Mouse (Mus musculus): ENCODE results near the gene Coq5. TPM values are rescaled to one million over a fixed set of nuclear protein-coding genes. Genes with fewer than 3 reads are reported as not detected.

Coq5 gene
- total and polyA plus RNA-seq, 3 experiments = 23.4 to 51.6 (median 42.9) TPM

DNA sequence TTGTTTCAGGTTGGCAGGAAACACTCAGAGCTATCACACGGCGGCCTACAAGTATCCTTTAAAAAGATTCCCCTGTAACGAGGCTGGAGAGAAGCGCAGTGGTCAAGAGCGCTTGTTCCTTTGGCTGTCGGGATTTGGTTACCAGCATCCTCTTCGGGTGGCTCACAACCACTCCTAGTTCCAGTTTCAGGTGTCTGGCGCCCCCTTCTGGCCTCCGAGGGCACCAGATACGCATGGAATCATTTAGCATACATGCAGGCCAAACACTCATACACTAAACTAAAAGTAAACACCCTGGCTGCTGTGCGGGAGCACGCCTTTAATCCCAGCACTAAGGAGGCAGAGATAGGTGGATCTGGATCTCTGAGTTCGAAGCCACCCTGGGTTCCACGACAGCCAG lies 3.5 kb upstream of the Coq5 start:
- Histone ChIP-seq H3K4me1 (ENCODE audit: insufficient read depth, low read depth, low read length) (peaks cover 39% of the 10 kb centered on the region), H3K9me3 (replicated peaks) (peaks cover 3% of the 10 kb centered on the region; the same call in 1 of the 2 replicates), H3K4me3 (ENCODE audit: low read depth, low read length) (no peak overlapping the region), H3K27me3 (ENCODE audit: insufficient read depth, low read length) (no peaks in the 10 kb centered on the region), H3K36me3 (replicated peaks) (peaks cover 3% of the 10 kb centered on the region)
- TF ChIP-seq GATA1 (IDR thresholded peaks at IDR 0.05; ENCODE audit: borderline replicate concordance, low read length) (no peak), CTCF (IDR thresholded peaks at IDR 0.05; ENCODE audit: low read depth, low read length) (0 out of 2 replicates have a peak, but pooled peaks have one; percentile 16), POLR2AphosphoS5 (IDR thresholded peaks at IDR 0.05; ENCODE audit: insufficient replicate concordance, low read depth, low read length) (no peak)
- ATAC-seq (ENCODE audit: extremely low read depth, insufficient number of reproducible peaks, low FRiP score, poor library complexity, severe bottlenecking) = no peak
- DNase-seq (ENCODE audit: low spot score) = no peak

DNA sequence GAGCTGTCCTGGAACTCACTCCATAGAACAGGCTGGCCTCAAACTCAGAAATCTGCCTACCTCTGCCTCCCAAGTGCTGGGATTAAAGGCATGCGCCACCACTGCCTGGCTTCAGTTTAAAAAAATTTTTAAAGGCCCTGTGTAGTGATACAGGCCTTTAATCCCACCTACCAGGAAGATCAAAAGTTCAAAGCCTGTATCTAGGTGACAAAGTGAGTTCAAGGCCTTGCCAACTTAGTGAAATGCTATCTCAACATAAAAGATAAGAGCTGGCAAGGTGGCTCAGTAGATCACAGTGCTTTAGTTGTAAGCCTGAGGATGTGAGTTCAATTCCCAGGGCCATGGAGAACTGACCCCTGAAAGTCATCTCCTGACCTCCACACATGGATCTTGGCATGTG lies 1.4 kb upstream of the Coq5 start:
- TF ChIP-seq TAL1 (conservative IDR thresholded peaks at IDR 0.05; ENCODE audit: low read depth, low read length) (no peak), GATA1 (IDR thresholded peaks at IDR 0.05; ENCODE audit: borderline replicate concordance, low read length) (no peak), CTCF (IDR thresholded peaks at IDR 0.05; ENCODE audit: low read depth, low read length) (no peak), POLR2AphosphoS5 (IDR thresholded peaks at IDR 0.05; ENCODE audit: insufficient replicate concordance, low read depth, low read length) (no peak), GATA2 (IDR thresholded peaks at IDR 0.05; ENCODE audit: borderline replicate concordance, low read depth, low read length) (no peak)
- H3K4me3 ChIP-seq (ENCODE audit: low read depth, low read length) = no peak overlapping the region
- H3K27me3 ChIP-seq (ENCODE audit: insufficient read depth, low read length) = no peaks in the 10 kb centered on the region
- H3K9me3 ChIP-seq (replicated peaks) = peaks cover 3% of the 10 kb centered on the region; the same call in 1 of the 2 replicates
- H3K4me1 ChIP-seq (ENCODE audit: insufficient read depth, low read depth, low read length) = peaks cover 55% of the 10 kb centered on the region
- ATAC-seq (ENCODE audit: extremely low read depth, insufficient number of reproducible peaks, low FRiP score, poor library complexity, severe bottlenecking) (no peak), DNase-seq (ENCODE audit: low spot score) (no peak)
- H3K36me3 ChIP-seq (replicated peaks) = peaks cover 16% of the 10 kb centered on the region

DNA sequence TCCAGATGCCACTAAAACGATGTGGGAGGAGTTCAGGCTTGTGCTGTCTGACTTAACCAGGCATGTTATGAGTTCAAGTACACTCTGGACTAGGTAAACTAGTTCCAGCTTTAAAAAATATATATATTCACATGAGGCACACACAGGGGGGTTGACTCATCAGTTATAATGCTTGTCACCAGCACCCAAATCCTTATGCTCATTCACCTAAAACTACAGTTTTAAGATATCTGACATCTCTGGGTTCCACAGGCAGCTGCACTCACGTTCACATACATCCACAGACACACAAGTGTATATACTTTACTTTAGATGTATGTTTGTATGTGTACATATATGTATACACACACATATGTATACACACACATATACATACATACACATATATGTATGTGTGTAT lies 681 bp upstream of the Coq5 start:
- H3K36me3 ChIP-seq (replicated peaks) = peaks cover 23% of the 10 kb centered on the region
- H3K9me3 ChIP-seq (replicated peaks) = peaks cover 3% of the 10 kb centered on the region; the same call in 1 of the 2 replicates
- TF ChIP-seq POLR2AphosphoS5 (IDR thresholded peaks at IDR 0.05; ENCODE audit: insufficient replicate concordance, low read depth, low read length) (no peak), CTCF (IDR thresholded peaks at IDR 0.05; ENCODE audit: low read depth, low read length) (no peak), TAL1 (conservative IDR thresholded peaks at IDR 0.05; ENCODE audit: low read depth, low read length) (no peak), GATA1 (IDR thresholded peaks at IDR 0.05; ENCODE audit: borderline replicate concordance, low read length) (no peak), GATA2 (IDR thresholded peaks at IDR 0.05; ENCODE audit: borderline replicate concordance, low read depth, low read length) (no peak)
- H3K27me3 ChIP-seq (ENCODE audit: insufficient read depth, low read length) = no peaks in the 10 kb centered on the region
- H3K4me3 ChIP-seq (ENCODE audit: low read depth, low read length) = no peak overlapping the region
- no peak for ATAC-seq (ENCODE audit: extremely low read depth, insufficient number of reproducible peaks, low FRiP score, poor library complexity, severe bottlenecking)
- H3K4me1 ChIP-seq (ENCODE audit: insufficient read depth, low read depth, low read length) = peaks cover 55% of the 10 kb centered on the region
- DNase-seq (ENCODE audit: low spot score) = no peak

DNA sequence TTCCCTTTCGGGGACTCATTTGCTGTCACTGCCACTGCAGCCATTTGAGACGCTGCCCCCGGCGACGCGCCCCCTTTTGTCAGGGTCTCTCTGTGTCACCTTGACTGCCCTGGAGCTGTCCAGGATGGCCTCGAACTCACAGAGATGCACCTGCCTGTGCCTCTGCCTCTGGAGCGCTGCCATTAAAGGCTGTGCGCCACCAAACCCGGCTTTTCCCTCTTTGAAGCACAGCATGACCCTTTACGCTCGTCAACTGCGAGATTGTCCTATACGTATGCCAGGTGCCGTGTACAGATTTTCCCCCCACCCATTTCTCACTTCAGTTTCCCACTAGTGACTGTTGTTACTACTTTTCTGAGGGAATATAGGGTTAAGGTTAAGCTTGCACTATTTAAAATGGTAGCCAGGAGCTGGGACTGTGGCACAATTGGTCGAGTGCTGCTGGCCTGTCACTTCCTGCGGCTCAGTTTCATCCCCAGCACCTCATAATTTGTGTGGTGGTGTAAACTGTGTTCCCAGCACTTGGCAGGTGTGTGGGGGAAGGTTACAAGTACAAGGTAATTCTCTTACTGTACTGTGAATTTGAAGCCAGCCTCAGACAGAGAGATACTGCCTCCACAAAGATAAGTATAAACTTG lies 703 bp downstream of the Coq5 start:
- peak; percentile 46 for DNase-seq (ENCODE audit: low spot score)
- H3K36me3 ChIP-seq (replicated peaks) = peaks cover 36% of the 10 kb centered on the region
- no peak for ATAC-seq (ENCODE audit: extremely low read depth, insufficient number of reproducible peaks, low FRiP score, poor library complexity, severe bottlenecking)
- no peaks in the 10 kb centered on the region for H3K27me3 ChIP-seq (ENCODE audit: insufficient read depth, low read length)
- H3K4me1 ChIP-seq (ENCODE audit: insufficient read depth, low read depth, low read length) = peaks cover 49% of the 10 kb centered on the region
- peaks cover 3% of the 10 kb centered on the region; the same call in 1 of the 2 replicates for H3K9me3 ChIP-seq (replicated peaks)
- peak overlapping the region; percentile 99 for H3K4me3 ChIP-seq (ENCODE audit: low read depth, low read length)
- TF ChIP-seq TAL1 (conservative IDR thresholded peaks at IDR 0.05; ENCODE audit: low read depth, low read length) = no peak

DNA sequence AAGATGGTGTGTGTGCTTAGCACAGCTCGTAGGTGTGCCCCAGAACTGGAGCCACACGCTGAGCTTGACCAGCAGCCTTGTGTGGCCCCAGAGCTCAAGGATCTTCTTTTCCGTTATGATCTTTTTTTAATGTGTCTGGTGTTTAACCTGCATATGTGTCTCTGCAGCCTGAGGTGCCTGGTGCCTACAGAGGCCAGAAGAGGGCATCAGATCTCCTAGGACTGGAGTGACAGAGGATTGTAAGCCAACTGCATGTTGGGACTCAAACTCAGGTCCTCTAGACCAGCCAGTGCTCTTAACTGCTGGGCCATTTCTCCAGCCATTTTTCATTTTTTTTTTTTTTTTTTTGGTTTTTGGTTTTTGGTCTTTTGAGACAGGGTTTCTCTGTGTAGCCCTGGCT lies 5.3 kb downstream of the Coq5 start:
- Histone ChIP-seq H3K36me3 (replicated peaks) (peaks cover 74% of the 10 kb centered on the region), H3K4me3 (ENCODE audit: low read depth, low read length) (no peak overlapping the region), H3K9me3 (replicated peaks) (no peaks in the 10 kb centered on the region), H3K27me3 (ENCODE audit: insufficient read depth, low read length) (no peaks in the 10 kb centered on the region), H3K4me1 (ENCODE audit: insufficient read depth, low read depth, low read length) (peaks cover 44% of the 10 kb centered on the region)
- TF ChIP-seq GATA1 (IDR thresholded peaks at IDR 0.05; ENCODE audit: borderline replicate concordance, low read length) = no peak
- no peak for TF ChIP-seq POLR2AphosphoS5 (IDR thresholded peaks at IDR 0.05; ENCODE audit: insufficient replicate concordance, low read depth, low read length)
- no peak for TF ChIP-seq GATA2 (IDR thresholded peaks at IDR 0.05; ENCODE audit: borderline replicate concordance, low read depth, low read length)
- no peak for TF ChIP-seq CTCF (IDR thresholded peaks at IDR 0.05; ENCODE audit: low read depth, low read length)
- no peak for DNase-seq (ENCODE audit: low spot score)
- ATAC-seq (ENCODE audit: extremely low read depth, insufficient number of reproducible peaks, low FRiP score, poor library complexity, severe bottlenecking) = no peak

DNA sequence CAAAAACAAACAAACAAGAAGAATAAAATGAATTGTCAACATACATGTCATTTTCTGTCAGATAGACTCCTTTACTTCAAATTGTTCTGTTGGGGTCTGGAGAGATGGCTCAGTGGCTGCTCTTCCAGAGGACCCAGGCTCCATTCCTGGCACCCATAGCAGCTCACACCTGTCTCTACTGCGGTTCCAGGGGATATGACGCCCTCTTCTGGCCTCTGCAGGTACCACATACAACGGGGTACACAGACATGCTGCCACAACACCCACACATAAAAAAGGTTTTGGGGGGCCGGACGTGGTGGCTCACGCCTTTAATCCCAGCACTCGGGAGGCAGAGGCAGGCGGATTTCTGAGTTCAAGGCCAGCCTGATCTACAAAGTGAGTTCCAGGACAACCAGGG lies 14.7 kb downstream of the Coq5 start:
- ATAC-seq (ENCODE audit: extremely low read depth, insufficient number of reproducible peaks, low FRiP score, poor library complexity, severe bottlenecking) (no peak), DNase-seq (ENCODE audit: low spot score) (no peak)
- Histone ChIP-seq H3K4me3 (ENCODE audit: low read depth, low read length) (no peak overlapping the region), H3K36me3 (replicated peaks) (peaks cover 95% of the 10 kb centered on the region), H3K27me3 (ENCODE audit: insufficient read depth, low read length) (no peaks in the 10 kb centered on the region), H3K9me3 (replicated peaks) (no peaks in the 10 kb centered on the region), H3K4me1 (ENCODE audit: insufficient read depth, low read depth, low read length) (peaks cover 53% of the 10 kb centered on the region)
- TF ChIP-seq CTCF (IDR thresholded peaks at IDR 0.05; ENCODE audit: low read depth, low read length) (0 out of 2 replicates have a peak, but pooled peaks have one; percentile 6), GATA2 (IDR thresholded peaks at IDR 0.05; ENCODE audit: borderline replicate concordance, low read depth, low read length) (no peak), POLR2AphosphoS5 (IDR thresholded peaks at IDR 0.05; ENCODE audit: insufficient replicate concordance, low read depth, low read length) (no peak), GATA1 (IDR thresholded peaks at IDR 0.05; ENCODE audit: borderline replicate concordance, low read length) (no peak)
